Mouse (Mus musculus) neutrophil, adult 65 days (primary cell): ENCODE results near the gene Cmc2. TPM values are rescaled to one million over a fixed set of nuclear protein-coding genes. Genes with fewer than 3 reads are reported as not detected.

Experiments
- total RNA-seq: library from RNA; stranded (reverse); gene quantifications from 2 replicates; pipeline ENCODE4 v1.2.4, GENCODE M21; 2023

Cmc2 gene
- 8.0 and 11.3 TPM in 2 replicates for total RNA-seq

DNA sequence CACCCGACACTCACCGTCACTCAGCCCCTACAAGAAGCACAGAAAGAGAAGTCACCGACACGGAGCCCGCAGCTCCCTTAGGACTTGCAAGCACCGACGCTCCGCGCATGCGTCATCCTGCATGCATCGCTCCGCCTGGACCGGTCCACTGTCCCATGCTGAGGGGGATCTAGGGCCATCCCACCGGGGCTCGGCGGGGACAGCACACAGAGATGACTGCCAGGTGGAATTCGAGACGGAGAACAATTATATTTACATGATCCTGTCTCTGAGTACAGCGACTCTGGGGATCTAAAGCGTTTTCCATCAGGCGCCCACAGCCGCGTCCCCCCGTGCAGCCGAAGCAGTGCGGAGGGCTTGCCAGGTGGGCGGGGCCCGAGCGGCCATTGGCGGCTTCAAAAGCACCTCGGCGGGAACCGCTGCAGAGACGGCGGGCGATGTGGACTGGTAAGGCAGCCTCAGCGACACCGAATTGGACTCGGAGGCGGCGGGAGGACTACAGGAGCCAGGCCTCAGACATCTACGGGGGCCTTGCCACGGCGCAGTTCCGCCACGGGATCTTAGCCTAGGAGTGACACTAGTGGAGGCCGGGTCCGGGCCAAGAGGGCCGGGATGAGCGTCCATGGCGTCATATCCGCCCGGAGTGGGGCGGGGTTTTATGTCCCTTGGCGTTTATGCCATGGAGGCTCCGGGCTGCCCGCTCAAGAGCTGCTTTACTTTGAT is at the start of gene Cmc2, which contains the start of gene Cenpn:
TSS of gene Cmc2 (minus strand) at position 119 of the 723 bp plus-strand sequence.
TSS of gene Cenpn (plus strand) at position 394 of the 723 bp plus-strand sequence.

DNA sequence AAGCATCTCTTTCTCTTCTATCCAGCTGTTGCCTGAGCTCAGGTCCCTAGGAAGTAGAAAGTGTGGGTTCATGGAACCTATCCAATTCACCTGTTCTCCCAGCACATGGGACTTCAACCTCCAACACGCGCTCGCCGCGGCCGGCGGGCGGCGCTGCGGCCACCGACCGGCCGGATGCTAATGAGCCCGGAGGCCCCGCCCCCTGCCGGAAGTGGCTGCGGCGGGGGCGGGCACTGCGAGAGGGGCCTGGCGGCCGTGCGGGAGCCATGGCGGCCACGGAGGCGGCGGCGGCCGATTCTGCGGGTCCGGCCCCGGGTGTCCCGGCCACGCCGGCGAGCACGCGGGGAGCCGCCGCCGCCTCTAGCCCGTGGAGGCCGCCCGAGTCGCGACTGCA is 21.9 kb upstream of the Cmc2 start, which contains the start of gene Atmin:
TSS of gene Atmin (plus strand) at position 233 of the 394 bp plus-strand sequence.

Other genes with a start within 250 kb of the Cmc2 start
- 8.7 and 13.4 TPM in 2 replicates for gene Cdyl2, start 188.5 kb downstream of the Cmc2 start, total RNA-seq
- gene Cenpn, start 275 bp upstream of the Cmc2 start, total RNA-seq, result 15.8 and 18.9 TPM in 2 replicates
- 8.0 and 8.5 TPM in 2 replicates for gene Atmin, start 21.9 kb upstream of the Cmc2 start, total RNA-seq
- 0.76 and 0.93 TPM in 2 replicates for gene 1700030J22Rik, start 57.5 kb upstream of the Cmc2 start, total RNA-seq
- 4.4 and 8.8 TPM in 2 replicates for gene Gcsh, start 72.1 kb upstream of the Cmc2 start, total RNA-seq
- 0.07 and 0.09 TPM in 2 replicates for gene Pkd1l2, start 161.0 kb upstream of the Cmc2 start, total RNA-seq
- gene Bco1, start 174.4 kb upstream of the Cmc2 start, total RNA-seq, result not detected in 2 replicates
- gene Gan, start 236.7 kb upstream of the Cmc2 start, total RNA-seq, result 3.7 and 4.5 TPM in 2 replicates